Mouse (Mus musculus): ENCODE measurements around the gene Sp140. TPM values are rescaled to one million over a fixed set of nuclear protein-coding genes. Genes with fewer than 3 reads are reported as not detected.
"Not testable (repeated sequence)": the region's sequence is repeated elsewhere in the genome, so short reads cannot be mapped to it uniquely, and the experiment has no call there.

Gene Sp140
- total and polyA plus RNA-seq, 3 experiments, result 8.2 to 16.5 TPM; not detected in 1

DNA sequence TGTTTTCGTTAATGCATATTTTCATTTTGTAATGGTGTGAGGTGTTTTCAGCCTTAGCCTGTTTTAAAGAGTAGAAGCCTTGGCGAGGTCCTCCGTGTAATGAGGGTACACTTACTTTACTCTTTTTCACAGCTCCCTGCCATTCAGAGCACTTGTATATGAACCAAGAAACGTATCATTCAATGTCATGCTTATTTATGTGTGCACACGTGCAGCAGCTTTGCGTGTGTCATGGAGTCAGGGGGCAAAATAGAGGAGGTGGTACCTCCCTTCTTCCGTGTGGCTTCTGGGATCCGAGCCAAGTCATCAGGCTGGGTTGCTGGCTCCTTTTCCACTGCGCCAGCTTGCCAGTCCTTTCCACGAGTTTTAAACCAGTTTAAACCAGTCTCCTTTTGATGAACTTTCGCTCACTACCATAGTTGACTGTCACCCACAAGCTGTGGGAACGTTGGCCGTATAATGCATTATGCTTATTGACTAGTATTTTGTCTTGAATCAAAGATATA lies 51.6 kb downstream of the Sp140 start:
- not testable (repeated sequence) for H3K4me1 ChIP-seq (ENCODE audit: control insufficient read depth in 1 of 2, insufficient read depth in 2 of 2, low read length in 2 of 2); H3K27me3 ChIP-seq (ENCODE audit: control insufficient read depth in 1 of 2, insufficient read depth in 2 of 2, low read length in 2 of 2); H3K79me2 ChIP-seq (ENCODE audit: control insufficient read depth, insufficient read depth, low read length, poor library complexity); H3K27ac ChIP-seq (ENCODE audit: control insufficient read depth, low read depth, low read length); H3K36me3 ChIP-seq (ENCODE audit: control insufficient read depth in 1 of 2, insufficient read depth in 2 of 2, low read length in 2 of 2); H3K9ac ChIP-seq (ENCODE audit: control insufficient read depth, low read depth, low read length, poor library complexity, severe bottlenecking); H3K9me3 ChIP-seq (replicated peaks; ENCODE audit: insufficient read depth, low read length)
- DNase-seq (ENCODE audit: low read depth, low spot score), result peak; percentile 33
- H3K4me3 ChIP-seq (ENCODE audit: control insufficient read depth in 1 of 2, insufficient read depth in 1 of 2, low read depth in 2 of 2, low read length in 2 of 2), result peak overlapping the region; percentile 12 to 37; a peak in 3 of 4 replicates
- peak; percentile 30; the same call in 1 of the 2 replicates for TF ChIP-seq MXI1 (IDR thresholded peaks at IDR 0.05; ENCODE audit: low read depth, low read length)

DNA sequence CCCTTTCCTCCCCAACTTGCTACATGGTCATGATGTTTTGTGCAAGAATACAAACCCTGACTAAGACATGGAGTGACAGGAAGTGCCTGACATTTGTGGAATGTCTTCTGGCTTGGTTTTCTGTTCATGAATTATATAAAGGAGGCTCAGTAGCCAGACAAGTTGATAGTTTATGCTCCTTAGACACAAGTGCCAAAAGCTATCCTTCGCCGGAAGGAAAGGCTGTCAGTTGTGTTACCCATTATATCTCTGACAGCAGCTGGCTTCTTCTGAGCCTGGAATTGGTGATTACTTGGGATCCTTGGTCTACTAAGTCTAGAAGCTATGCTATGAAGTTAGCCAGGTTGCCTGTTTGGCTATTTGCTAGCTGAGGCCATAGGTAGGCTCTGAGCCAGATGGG lies 57.0 kb downstream of the Sp140 start:
- H3K79me2 ChIP-seq (ENCODE audit: control insufficient read depth, insufficient read depth, low read length, poor library complexity); H3K4me3 ChIP-seq (ENCODE audit: control insufficient read depth in 1 of 2, insufficient read depth in 1 of 2, low read depth in 2 of 2, low read length in 2 of 2); H3K9ac ChIP-seq (ENCODE audit: control insufficient read depth, low read depth, low read length, poor library complexity, severe bottlenecking); H3K9me3 ChIP-seq (replicated peaks; ENCODE audit: insufficient read depth, low read length); DNase-seq (ENCODE audit: low read depth, low spot score); H3K4me1 ChIP-seq (ENCODE audit: control insufficient read depth in 1 of 2, insufficient read depth in 2 of 2, low read length in 2 of 2); H3K36me3 ChIP-seq (ENCODE audit: control insufficient read depth in 1 of 2, insufficient read depth in 2 of 2, low read length in 2 of 2); H3K27ac ChIP-seq (ENCODE audit: control insufficient read depth, low read depth, low read length); H3K27me3 ChIP-seq (ENCODE audit: control insufficient read depth in 1 of 2, insufficient read depth in 2 of 2, low read length in 2 of 2): not testable (repeated sequence)

DNA sequence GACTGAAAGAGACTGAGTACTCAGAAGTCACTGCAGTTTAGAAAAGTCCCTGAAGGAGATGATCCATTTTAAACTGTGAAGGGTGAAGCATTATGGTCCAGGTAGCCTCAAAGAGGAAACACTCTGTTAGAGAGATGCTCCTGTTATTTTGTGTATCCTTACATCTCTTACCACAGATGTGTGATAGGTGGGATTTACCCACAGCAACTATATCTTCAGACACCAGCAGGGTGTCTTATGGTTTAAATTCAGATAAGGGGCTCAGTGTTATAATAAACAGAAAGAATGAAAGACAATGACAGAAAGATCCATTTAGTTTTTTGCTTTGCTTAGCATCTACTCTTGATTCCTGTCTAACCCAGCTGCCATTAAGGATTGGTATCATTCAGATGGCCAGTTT lies 64.1 kb downstream of the Sp140 start:
- Histone ChIP-seq H3K36me3 (ENCODE audit: control insufficient read depth in 1 of 2, insufficient read depth in 2 of 2, low read length in 2 of 2) (peaks cover 0 to 5% of the 10 kb centered on the region in 2 experiments; a peak in 2 of 4 replicates), H3K9me3 (replicated peaks; ENCODE audit: insufficient read depth, low read length) (no peaks in the 10 kb centered on the region; the same call in 1 of the 2 replicates), H3K79me2 (ENCODE audit: control insufficient read depth, insufficient read depth, low read length, poor library complexity) (no peaks in the 10 kb centered on the region), H3K27me3 (ENCODE audit: control insufficient read depth in 1 of 2, insufficient read depth in 2 of 2, low read length in 2 of 2) (no peaks in the 10 kb centered on the region), H3K4me3 (ENCODE audit: control insufficient read depth in 1 of 2, insufficient read depth in 1 of 2, low read depth in 2 of 2, low read length in 2 of 2) (no peak overlapping the region), H3K9ac (ENCODE audit: control insufficient read depth, low read depth, low read length, poor library complexity, severe bottlenecking) (no peak overlapping the region), H3K4me1 (ENCODE audit: control insufficient read depth in 1 of 2, insufficient read depth in 2 of 2, low read length in 2 of 2) (peaks cover 0 to 4% of the 10 kb centered on the region in 2 experiments; a peak in 2 of 4 replicates), H3K27ac (ENCODE audit: control insufficient read depth, low read depth, low read length) (no peak overlapping the region)
- DNase-seq (ENCODE audit: low read depth, low spot score), result peak; percentile 12
- TF ChIP-seq TBP (IDR thresholded peaks at IDR 0.05; ENCODE audit: low read depth, low read length), result no peak
- TF ChIP-seq NRF1 (IDR thresholded peaks at IDR 0.05; ENCODE audit: insufficient read depth, low read depth, low read length, poor library complexity, severe bottlenecking), result no peak
- no peak for TF ChIP-seq MYB (IDR thresholded peaks at IDR 0.05; ENCODE audit: low read depth, low read length)
- TF ChIP-seq UBTF (IDR thresholded peaks at IDR 0.05; ENCODE audit: borderline replicate concordance, insufficient read depth, low read depth, low read length), result no peak
- peak; percentile 45; the same call in 1 of the 2 replicates for TF ChIP-seq SIN3A (IDR thresholded peaks at IDR 0.05; ENCODE audit: low read length)
- peak; percentile 88 for TF ChIP-seq RCOR1 (IDR thresholded peaks at IDR 0.05; ENCODE audit: low read depth, low read length)
- TF ChIP-seq CHD1 (IDR thresholded peaks at IDR 0.05; ENCODE audit: low read depth, low read length), result no peak
- peak; percentile 72 for TF ChIP-seq TCF12 (IDR thresholded peaks at IDR 0.05; ENCODE audit: low read depth, low read length)
- no peak for TF ChIP-seq CHD2 (IDR thresholded peaks at IDR 0.05; ENCODE audit: low read length)
- 0 out of 2 replicates have a peak, but pooled peaks have one; percentile 15 for TF ChIP-seq BHLHE40 (IDR thresholded peaks at IDR 0.05; ENCODE audit: borderline replicate concordance, low read depth, low read length)
- TF ChIP-seq EP300 (IDR thresholded peaks at IDR 0.05; ENCODE audit: low read depth in 1 of 2, low read length in 2 of 2), result peak; percentile 55 to 71; a peak in 2 of 4 replicates
- no peak for TF ChIP-seq POLR2AphosphoS2 (IDR thresholded peaks at IDR 0.05; ENCODE audit: low read length)
- no peak for TF ChIP-seq SMC3 (IDR thresholded peaks at IDR 0.05; ENCODE audit: low read depth, low read length)
- TF ChIP-seq GABPA (IDR thresholded peaks at IDR 0.05; ENCODE audit: low read depth, low read length), result no peak
- TF ChIP-seq E2F4 (IDR thresholded peaks at IDR 0.05; ENCODE audit: borderline replicate concordance, low read depth, low read length), result no peak
- 0 out of 2 replicates have a peak, but pooled peaks have one; percentile 26 for TF ChIP-seq GATA1 (IDR thresholded peaks at IDR 0.05; ENCODE audit: low read depth, low read length)
- TF ChIP-seq POLR2AphosphoS5 (IDR thresholded peaks at IDR 0.05; ENCODE audit: borderline replicate concordance, low read depth, low read length), result no peak
- 0 out of 2 replicates have a peak, but pooled peaks have one; percentile 29 for TF ChIP-seq MAFK (IDR thresholded peaks at IDR 0.05; ENCODE audit: borderline replicate concordance, low read depth, low read length)
- no peak for TF ChIP-seq ZMIZ1 (IDR thresholded peaks at IDR 0.05; ENCODE audit: low read depth, low read length)
- TF ChIP-seq TAL1 (IDR thresholded peaks at IDR 0.05; ENCODE audit: low read length), result peak; percentile 9; the same call in 1 of the 2 replicates
- no peak for TF ChIP-seq MAX (IDR thresholded peaks at IDR 0.05; ENCODE audit: low read length)

All from MEL (cell line).